Mouse (Mus musculus) neural tube, embryonic 12.5 days (tissue): ENCODE data around the gene Wdr19. TPM values are rescaled to one million over a fixed set of nuclear protein-coding genes. Genes with fewer than 3 reads are reported as not detected.

Experiments used
- ATAC-seq: fragments of 200-750 bp; cut with Nextera tagmentation; 2 replicates; pipeline ENCODE4 v1.8.0; 2017; ENCODE audit warnings: low read depth, mild to moderate bottlenecking, moderate TSS enrichment, moderate library complexity; ENCODE audit not compliant: low FRiP score
- H3K27ac ChIP-seq: fragments of 300-500 bp; sonication (generic); 2 replicates; pipeline ENCODE4 v1.5.1; 2016
- H3K27me3 ChIP-seq: fragments of 300-500 bp; sonication (generic); replicated peaks from 2 replicates; pipeline ENCODE4 v1.6.1; 2016; ENCODE audit warnings: mild to moderate bottlenecking
- H3K36me3 ChIP-seq: fragments of 300-500 bp; sonication (generic); 2 replicates; pipeline ENCODE4 v1.6.1; 2016; ENCODE audit warnings: mild to moderate bottlenecking
- H3K4me1 ChIP-seq: fragments of 300-500 bp; sonication (generic); 2 replicates; pipeline ENCODE4 v1.6.1; 2016
- H3K4me2 ChIP-seq: fragments of 300-500 bp; sonication (generic); replicated peaks from 2 replicates; pipeline ENCODE4 v1.6.1; 2016; ENCODE audit warnings: mild to moderate bottlenecking
- H3K4me3 ChIP-seq: fragments of 300-500 bp; sonication (generic); 2 replicates; pipeline ENCODE4 v1.5.1; 2016
- H3K9ac ChIP-seq: fragments of 300-500 bp; sonication (generic); 2 replicates; pipeline ENCODE4 v1.6.1; 2016; ENCODE audit warnings: mild to moderate bottlenecking
- H3K9me3 ChIP-seq: fragments of 300-500 bp; sonication (generic); 2 replicates; pipeline ENCODE4 v1.6.1; 2016; ENCODE audit warnings: mild to moderate bottlenecking
- WGBS: fragments of 180-500 bp; shearing (Covaris S2); methylation state at CpG from one replicate; pipeline ENCODE4 v1.1.7; 2016; 5-methylcytosine and 5-hydroxymethylcytosine counted together
- polyA plus RNA-seq: library from polyadenylated mRNA; unstranded; fragments of >200 nt; fragmentation: Nextera tagmentation; extraction: Ambion mirVana; gene quantifications from 2 replicates; pipeline ENCODE4 v1.2.1, GENCODE M21; 2016

The Wdr19 gene
- polyA plus RNA-seq = 13.3 and 15.4 TPM in 2 replicates

DNA sequence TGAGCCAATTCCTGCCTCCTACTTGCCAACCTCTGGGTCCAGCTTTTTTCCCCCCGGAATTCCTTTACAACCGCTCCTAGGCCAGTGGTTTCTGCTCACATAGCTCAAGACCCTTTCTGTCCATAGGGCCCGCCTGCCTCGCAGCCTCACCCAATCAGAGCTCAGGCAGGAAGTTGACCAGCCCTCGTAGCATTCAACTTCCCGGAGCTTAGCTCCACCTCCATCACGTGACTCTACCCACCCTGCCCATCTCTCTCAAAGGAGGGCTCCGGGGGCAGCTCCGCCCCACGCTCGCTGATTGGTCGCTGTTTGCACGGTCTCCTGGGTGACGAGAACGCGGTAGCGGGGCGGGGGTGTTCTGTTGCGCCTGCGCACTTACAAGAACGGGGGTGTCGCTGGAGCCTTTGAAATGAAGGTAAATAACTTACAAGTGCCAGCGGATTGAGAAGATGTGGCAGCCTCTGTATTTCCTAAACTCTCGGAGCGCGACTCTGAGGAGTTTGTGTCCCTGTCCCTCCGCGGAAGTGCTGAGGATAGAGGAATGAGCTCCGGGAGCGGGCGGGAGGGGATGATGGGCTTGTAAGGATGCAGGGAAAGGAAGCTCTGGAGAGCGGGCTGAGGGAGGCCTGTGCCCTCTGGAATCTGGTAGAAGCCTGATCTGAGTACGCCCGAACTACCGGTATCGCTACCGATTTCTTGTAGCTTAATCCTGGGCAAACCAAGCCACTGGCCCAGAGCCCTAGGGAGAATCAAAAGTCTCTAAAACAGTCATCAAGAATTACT lies at the start of gene Wdr19:
Wdr19 (plus strand) TSS at position 351 of the 783 bp plus-strand sequence.
- Histone ChIP-seq H3K9ac (peak within 1 kb of the TSS; percentile 61), H3K27me3 (no peaks in the 10 kb centered on the region), H3K36me3 (peaks cover 9% of the 10 kb centered on the region; the same call in 1 of the 2 replicates), H3K27ac (no peak within 1 kb of the TSS), H3K9me3 (no peaks in the 10 kb centered on the region), H3K4me1 (peaks cover 5% of the 10 kb centered on the region), H3K4me3 (peak within 1 kb of the TSS; percentile 54), H3K4me2 (peak within 1 kb of the TSS; percentile 75)
- under 1% methylated on average over 37 of the region's 37 CpGs for WGBS
- peak; percentile 100 for ATAC-seq

DNA sequence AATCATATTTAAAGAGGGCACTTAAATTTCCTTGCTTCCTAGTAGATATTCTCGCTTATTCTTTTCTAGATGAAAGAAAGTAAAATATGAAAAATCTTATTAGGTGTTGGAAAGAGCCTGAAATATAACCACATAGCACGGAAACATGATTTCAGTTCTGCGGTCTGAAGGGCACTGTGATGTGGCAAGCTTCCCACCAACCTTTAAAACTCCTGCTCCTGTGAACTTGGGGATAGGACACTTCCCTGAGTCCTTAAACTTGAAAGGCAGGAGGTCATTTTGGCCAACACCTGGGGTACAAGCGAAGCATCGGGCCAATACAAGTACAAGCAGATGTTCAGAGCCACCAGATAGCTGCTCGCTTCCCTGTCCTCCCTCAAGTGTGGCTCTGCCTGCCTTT lies 49.8 kb upstream of the Wdr19 start:
- no peak for ATAC-seq
- no peaks in the 10 kb centered on the region for H3K4me1 ChIP-seq
- H3K4me2 ChIP-seq = no peak overlapping the region
- H3K9me3 ChIP-seq = no peaks in the 10 kb centered on the region
- no peaks in the 10 kb centered on the region for H3K27me3 ChIP-seq
- H3K9ac ChIP-seq = no peak overlapping the region
- H3K4me3 ChIP-seq = no peak overlapping the region
- H3K36me3 ChIP-seq = peaks cover 42% of the 10 kb centered on the region
- no peak overlapping the region for H3K27ac ChIP-seq
- 94% methylated on average over 6 of the region's 6 CpGs for WGBS

DNA sequence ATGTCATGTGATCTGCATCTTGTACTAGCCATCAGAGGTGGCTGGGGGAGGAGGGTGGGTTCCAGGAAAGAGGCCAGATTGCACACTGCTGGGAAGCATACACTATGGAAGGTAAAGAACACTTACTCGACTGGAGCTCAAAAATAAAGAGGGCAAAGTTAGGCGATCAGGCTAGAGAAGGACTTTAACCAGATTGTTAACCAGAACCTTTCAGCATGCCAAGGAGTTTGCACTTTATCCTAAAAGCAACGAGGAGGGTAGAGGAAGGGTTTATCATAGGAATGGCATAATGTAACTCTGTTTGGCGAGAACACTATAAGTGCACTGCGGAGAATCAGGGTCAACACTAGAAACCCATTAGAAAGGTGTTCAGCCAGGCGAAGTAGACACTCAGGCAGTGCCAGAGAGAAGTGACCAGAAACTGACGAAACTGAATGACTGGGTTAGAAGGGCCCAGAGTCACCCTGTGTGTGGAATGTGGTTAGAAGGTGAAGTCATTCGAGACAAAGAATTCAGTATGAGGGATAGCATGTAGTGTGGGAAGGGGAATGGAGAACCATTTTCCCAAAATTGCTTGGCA lies 49.0 kb upstream of the Wdr19 start:
- Histone ChIP-seq H3K36me3 (peaks cover 35% of the 10 kb centered on the region), H3K27me3 (no peaks in the 10 kb centered on the region), H3K9me3 (no peaks in the 10 kb centered on the region), H3K9ac (no peak overlapping the region), H3K4me3 (no peak overlapping the region), H3K4me2 (no peak overlapping the region), H3K27ac (no peak overlapping the region), H3K4me1 (no peaks in the 10 kb centered on the region)
- 89% methylated on average over 8 of the region's 8 CpGs for WGBS
- ATAC-seq = no peak

DNA sequence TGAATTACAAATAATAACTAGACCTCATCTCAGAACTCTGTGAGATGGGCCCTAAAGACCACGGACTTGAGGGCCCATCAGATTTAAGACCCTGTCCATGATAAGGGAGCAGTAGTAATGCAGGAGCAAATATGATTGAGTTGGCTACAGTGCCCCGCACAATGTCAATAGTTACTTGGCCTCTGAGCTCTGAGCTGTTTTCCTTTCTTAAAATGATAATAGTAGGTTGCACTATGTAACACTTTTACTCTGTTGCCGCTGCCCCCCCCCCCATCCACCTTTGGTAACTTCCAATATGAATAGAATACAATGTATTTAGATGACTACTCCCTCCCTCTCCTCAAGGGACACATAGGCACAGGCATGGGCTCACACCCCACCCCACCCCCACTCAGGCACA lies 48.2 kb upstream of the Wdr19 start:
- Histone ChIP-seq H3K27ac (no peak overlapping the region), H3K27me3 (no peaks in the 10 kb centered on the region), H3K9me3 (no peaks in the 10 kb centered on the region), H3K4me1 (no peaks in the 10 kb centered on the region), H3K4me2 (no peak overlapping the region), H3K36me3 (peaks cover 37% of the 10 kb centered on the region), H3K9ac (no peak overlapping the region), H3K4me3 (no peak overlapping the region)
- WGBS = 97% methylated on average over 3 of the region's 3 CpGs
- ATAC-seq = no peak

DNA sequence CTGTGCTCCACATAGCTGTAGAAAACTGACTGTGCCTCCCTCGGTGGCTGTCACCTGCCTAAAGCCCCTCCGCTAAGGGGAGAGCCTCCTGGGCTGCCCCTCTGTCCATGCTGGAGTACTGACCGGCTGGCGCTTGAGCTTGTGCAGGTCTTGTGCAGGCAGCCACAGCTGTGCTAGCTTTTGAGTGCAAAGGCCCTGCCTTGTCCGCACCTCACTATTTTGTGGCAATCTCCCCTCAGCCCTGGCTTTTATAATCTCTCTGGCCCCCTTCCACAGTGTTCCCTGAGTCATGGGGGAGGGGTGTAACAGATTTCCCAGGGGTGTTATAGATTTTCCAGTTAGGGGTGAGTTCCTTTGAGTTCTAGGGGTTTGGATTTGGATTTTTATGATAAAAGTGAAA lies 47.7 kb upstream of the Wdr19 start:
- no peak overlapping the region for H3K4me3 ChIP-seq
- H3K4me1 ChIP-seq = no peaks in the 10 kb centered on the region
- peaks cover 37% of the 10 kb centered on the region for H3K36me3 ChIP-seq
- H3K27me3 ChIP-seq = no peaks in the 10 kb centered on the region
- H3K9me3 ChIP-seq = no peaks in the 10 kb centered on the region; the same call in 1 of the 2 replicates
- H3K4me2 ChIP-seq = no peak overlapping the region
- no peak overlapping the region for H3K27ac ChIP-seq
- 88% methylated on average over 5 of the region's 5 CpGs for WGBS
- no peak for ATAC-seq
- H3K9ac ChIP-seq = no peak overlapping the region

DNA sequence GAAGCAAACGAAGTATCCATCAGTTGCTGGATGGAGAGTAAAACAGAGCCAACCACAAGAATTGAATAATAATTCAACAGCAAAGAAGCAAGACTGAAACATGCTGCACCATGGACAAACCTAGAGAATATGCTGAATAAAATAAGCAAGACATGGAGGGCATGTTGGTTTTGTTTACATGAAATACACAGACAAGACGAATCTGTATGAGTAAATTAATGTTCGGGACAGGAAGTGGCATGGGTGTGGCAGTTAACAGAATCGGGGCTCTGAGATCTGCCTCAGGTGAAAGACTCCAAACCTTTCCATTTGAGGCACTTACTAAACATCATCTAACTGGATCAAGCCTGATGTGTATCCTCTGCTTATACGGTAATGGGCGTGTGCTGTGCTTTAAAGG lies 45.2 kb upstream of the Wdr19 start:
- H3K4me2 ChIP-seq = no peak overlapping the region
- H3K9ac ChIP-seq = no peak overlapping the region
- WGBS = 89% methylated on average over 6 of the region's 6 CpGs
- no peaks in the 10 kb centered on the region; the same call in 1 of the 2 replicates for H3K9me3 ChIP-seq
- peaks cover 33% of the 10 kb centered on the region for H3K36me3 ChIP-seq
- H3K4me3 ChIP-seq = no peak overlapping the region
- H3K27me3 ChIP-seq = no peaks in the 10 kb centered on the region
- no peak overlapping the region for H3K27ac ChIP-seq
- ATAC-seq = no peak
- no peaks in the 10 kb centered on the region for H3K4me1 ChIP-seq

DNA sequence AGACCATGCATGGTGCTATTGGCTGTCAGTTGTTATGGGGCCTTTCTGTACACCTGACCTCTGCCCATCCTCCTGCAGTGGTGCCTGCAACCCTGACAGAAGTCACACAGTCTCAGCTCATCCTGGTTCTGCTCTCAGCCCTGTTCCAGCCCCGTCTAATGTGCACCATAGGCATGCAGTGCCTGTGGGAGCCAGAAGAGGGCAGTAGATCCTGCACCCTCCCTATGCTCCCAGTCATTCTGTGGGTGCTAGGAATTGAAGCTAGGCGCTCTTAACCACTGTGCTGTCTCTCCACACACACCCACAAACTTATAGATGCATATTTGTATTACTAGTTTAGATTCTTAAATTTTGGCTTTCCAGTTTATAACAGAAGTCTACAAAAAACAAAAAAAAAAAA lies 42.6 kb upstream of the Wdr19 start:
- Histone ChIP-seq H3K4me1 (no peaks in the 10 kb centered on the region), H3K4me2 (no peak overlapping the region), H3K27me3 (no peaks in the 10 kb centered on the region), H3K9me3 (no peaks in the 10 kb centered on the region; the same call in 1 of the 2 replicates), H3K36me3 (peaks cover 24% of the 10 kb centered on the region), H3K9ac (no peak overlapping the region), H3K27ac (no peak overlapping the region), H3K4me3 (no peak overlapping the region)
- ATAC-seq = no peak
- 72% methylated on average over 2 of the region's 2 CpGs for WGBS

DNA sequence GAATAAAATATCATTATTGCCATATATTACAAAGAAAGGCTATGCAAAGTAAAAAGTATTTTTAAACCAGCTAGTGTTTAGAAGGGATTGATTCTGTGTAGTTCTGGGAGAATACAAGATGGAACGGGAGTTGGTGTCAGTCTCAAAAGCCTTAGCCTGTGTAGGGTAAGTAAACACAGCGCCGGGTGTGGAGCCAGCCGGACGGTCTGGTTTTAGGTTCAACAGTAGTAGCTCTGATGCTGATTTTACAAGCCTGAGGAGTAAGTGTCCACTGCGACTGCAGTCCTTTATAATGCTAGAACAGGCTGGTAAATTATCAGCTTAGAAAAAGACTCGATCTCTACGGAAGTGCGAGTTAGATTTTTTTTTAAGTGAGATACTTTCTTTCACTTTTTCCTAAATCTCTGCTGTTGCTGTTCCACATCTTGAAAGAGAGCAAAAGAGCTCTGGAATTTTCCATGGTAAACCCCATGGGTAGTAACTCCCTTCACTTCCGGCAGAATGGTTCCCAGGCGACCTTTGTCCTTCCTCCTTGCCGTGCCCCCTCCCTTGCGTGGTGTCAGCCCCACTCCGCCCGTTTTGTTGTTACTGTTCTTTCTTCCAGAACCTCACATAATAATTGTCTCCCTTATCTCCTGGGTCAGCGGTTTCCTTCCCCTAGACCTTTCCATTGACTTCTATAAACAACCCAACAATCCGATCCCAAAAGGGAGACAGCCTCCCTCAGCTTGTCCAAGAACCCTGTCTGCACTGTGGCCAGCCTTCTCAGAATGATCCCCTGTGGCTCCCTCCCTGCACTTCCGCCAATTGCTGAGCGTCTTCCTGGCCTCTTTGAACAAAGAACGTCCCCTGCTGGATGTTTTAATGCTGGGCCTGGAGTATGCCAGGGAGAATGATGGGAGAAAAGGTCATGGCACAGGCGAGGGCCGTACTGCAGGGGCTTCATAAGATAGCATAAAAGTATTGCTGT lies 41.8 kb upstream of the Wdr19 start:
- Histone ChIP-seq H3K27ac (no peak overlapping the region), H3K4me3 (no peak overlapping the region), H3K4me2 (no peak overlapping the region), H3K27me3 (no peaks in the 10 kb centered on the region), H3K36me3 (peaks cover 27% of the 10 kb centered on the region), H3K9me3 (no peaks in the 10 kb centered on the region; the same call in 1 of the 2 replicates), H3K9ac (no peak overlapping the region), H3K4me1 (no peaks in the 10 kb centered on the region)
- 74% methylated on average over 22 of the region's 22 CpGs for WGBS
- ATAC-seq = no peak

DNA sequence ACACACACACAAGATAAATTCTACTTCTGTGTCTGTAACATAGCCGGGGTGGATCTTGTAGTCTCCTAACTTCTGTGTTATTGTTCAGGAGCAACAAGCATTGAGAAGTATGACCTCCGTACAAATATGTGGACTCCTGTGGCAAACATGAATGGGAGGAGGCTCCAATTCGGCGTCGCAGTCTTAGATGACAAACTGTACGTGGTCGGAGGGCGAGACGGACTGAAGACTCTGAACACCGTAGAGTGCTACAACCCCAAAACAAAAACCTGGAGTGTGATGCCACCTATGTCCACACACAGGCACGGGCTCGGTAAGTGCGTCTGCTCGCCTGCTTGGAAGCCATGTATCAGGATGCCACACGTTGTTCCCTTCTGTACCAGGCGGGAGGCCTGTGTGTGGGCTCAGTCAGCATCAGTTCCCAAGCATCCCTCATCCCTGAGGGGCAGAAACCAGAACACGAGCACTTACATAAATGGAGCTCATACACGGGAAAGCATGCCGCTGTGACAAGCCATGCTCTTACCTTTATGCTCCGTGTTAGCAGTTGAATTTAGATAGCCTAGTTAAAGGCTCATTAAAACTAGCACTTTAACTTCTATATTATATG lies 40.7 kb upstream of the Wdr19 start:
- no peaks in the 10 kb centered on the region for H3K27me3 ChIP-seq
- H3K4me3 ChIP-seq = no peak overlapping the region
- H3K27ac ChIP-seq = no peak overlapping the region
- no peak overlapping the region for H3K9ac ChIP-seq
- no peak for ATAC-seq
- 89% methylated on average over 20 of the region's 20 CpGs for WGBS
- no peaks in the 10 kb centered on the region for H3K4me1 ChIP-seq
- no peak overlapping the region for H3K4me2 ChIP-seq
- H3K9me3 ChIP-seq = no peaks in the 10 kb centered on the region; the same call in 1 of the 2 replicates
- H3K36me3 ChIP-seq = peaks cover 30% of the 10 kb centered on the region

DNA sequence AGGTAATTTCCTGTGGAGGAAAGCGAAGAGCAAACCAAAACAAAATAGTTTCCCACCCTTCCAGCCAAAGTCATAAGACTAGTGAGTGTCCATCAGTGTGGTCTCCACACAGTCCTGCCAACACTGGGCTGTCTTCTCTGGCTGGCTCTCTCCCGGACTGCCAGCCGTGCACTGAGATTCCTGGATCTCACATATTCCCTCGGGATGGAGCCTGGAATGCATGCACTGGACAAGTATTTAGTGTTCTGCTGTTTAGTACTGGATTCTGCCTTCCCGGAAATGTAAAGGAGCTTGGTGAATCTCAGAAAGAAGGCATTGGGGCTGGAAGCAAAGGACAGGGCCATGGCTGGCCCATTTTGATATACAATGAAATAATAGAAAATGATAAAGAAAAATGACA lies 36.5 kb upstream of the Wdr19 start:
- Histone ChIP-seq H3K4me1 (no peaks in the 10 kb centered on the region), H3K27ac (no peak overlapping the region), H3K4me2 (no peak overlapping the region)

DNA sequence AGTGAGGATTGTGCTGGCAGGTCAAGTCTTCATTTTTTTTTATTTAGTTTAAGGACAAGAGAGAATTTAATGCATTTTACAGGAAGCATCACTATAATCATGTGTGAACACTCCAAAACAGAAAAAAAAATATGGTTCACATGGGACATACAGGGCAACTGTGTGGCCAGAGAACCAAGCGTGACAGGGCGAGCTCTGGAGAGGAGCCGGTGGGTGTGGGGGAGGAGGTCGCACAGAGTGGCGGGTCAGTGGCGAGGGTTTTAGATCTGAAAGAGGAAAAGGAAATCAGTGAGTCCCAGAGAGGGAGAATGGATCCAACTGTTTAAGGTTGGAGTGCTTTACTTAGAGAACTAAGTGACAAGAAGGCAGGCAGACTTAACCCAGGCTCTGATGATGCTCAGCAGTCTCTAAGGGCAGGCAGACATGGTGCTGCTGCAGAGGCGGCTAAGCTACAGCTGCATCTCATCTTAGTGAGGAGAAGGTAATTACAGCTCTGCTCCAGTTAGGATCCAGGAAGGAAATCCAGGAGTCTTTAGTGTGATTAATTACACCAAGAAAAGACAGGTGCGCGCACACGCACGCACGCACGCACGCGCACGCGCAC lies 35.9 kb upstream of the Wdr19 start:
- Histone ChIP-seq H3K4me2 (no peak overlapping the region), H3K9ac (no peak overlapping the region), H3K4me1 (no peaks in the 10 kb centered on the region), H3K27me3 (no peaks in the 10 kb centered on the region), H3K9me3 (no peaks in the 10 kb centered on the region), H3K27ac (no peak overlapping the region), H3K36me3 (peaks cover 39% of the 10 kb centered on the region), H3K4me3 (no peak overlapping the region)
- no peak for ATAC-seq
- WGBS = 91% methylated on average over 17 of the region's 17 CpGs

More for the DNA sequence above, 36.5 kb upstream of the Wdr19 start:
- Histone ChIP-seq H3K4me3 (no peak overlapping the region), H3K36me3 (peaks cover 39% of the 10 kb centered on the region), H3K9ac (no peak overlapping the region), H3K9me3 (no peaks in the 10 kb centered on the region), H3K27me3 (no peaks in the 10 kb centered on the region)
- 67% methylated on average over 5 of the region's 5 CpGs for WGBS
- no peak for ATAC-seq
